Mouse (Mus musculus) liver, postnatal 0 days (tissue): ENCODE results near the gene Serpinb9.

ENCODE experiments used
- CTCF ChIP-seq: sonication (generic); IDR thresholded peaks from 2 replicates; pipeline ENCODE4 v1.5.1; 2016; ENCODE audit warnings: antibody characterized with exemption, low read depth
- EP300 ChIP-seq: IDR thresholded peaks from 2 replicates; pipeline ENCODE4 v1.6.1; 2016; ENCODE audit warnings: antibody characterized with exemption, low read depth, mild to moderate bottlenecking

GRCm38 (mm10) chr13:33051697-33052096, 48.6 kb downstream of the Serpinb9 start:
- TF ChIP-seq CTCF, result no peak
- TF ChIP-seq EP300, result no peak
